Mouse (Mus musculus): Measurements from ENCODE around the gene Depdc1b. TPM values are rescaled to one million over a fixed set of nuclear protein-coding genes. Genes with fewer than 3 reads are reported as not detected.

Depdc1b gene
- polyA plus RNA-seq (2012; fragmentation: generic; extraction: Trizol) = 7.8 TPM
- long read RNA-seq, experiment 1, transcript Depdc1b-201 (11 exons, 2,563 nt) = major isoform, 11 of 12 reads
- long read RNA-seq, experiment 1, partial matches to known transcripts = 0 of 12 reads
- long read RNA-seq, experiment 1, other reads (novel, unspliced or antisense) = 1 of 12 reads
- long read RNA-seq, experiment 2, transcript Depdc1b-201 (11 exons, 2,563 nt) = major isoform, 104 of 111 reads
- long read RNA-seq, experiment 2, partial matches to known transcripts = 0 of 111 reads
- long read RNA-seq, experiment 2, other reads (novel, unspliced or antisense) = 7 of 111 reads

- peak within 1 kb of the TSS; percentile 76 for H3ac ChIP-seq (ENCODE audit: control insufficient read depth, insufficient read length, low read depth)
- H3K27me3 ChIP-seq (ENCODE audit: control insufficient read depth, insufficient read depth, insufficient read length) = no peaks in the 10 kb centered on the region
- peaks cover 25% of the 10 kb centered on the region for H3K79me3 ChIP-seq (ENCODE audit: low read depth)
- peaks cover 46% of the 10 kb centered on the region for H3K79me2 ChIP-seq (ENCODE audit: control insufficient read depth, insufficient read depth)
- H3K36me3 ChIP-seq (ENCODE audit: control insufficient read depth, insufficient read depth) = no peaks in the 10 kb centered on the region
- peak within 1 kb of the TSS; percentile 74 for H3K4me3 ChIP-seq (ENCODE audit: insufficient read depth, poor library complexity, severe bottlenecking)
- TF ChIP-seq FOSL1 (IDR thresholded peaks at IDR 0.05; ENCODE audit: insufficient read depth, low read length, poor library complexity, severe bottlenecking) = no peak
- TF ChIP-seq CTCF (IDR thresholded peaks at IDR 0.05; ENCODE audit: control insufficient read depth, insufficient read depth, insufficient read length) = peak; percentile 82
- no peak for TF ChIP-seq MYOG (IDR thresholded peaks at IDR 0.05; ENCODE audit: control insufficient read depth, extremely low read depth, insufficient read length)
- TF ChIP-seq CEBPB (IDR thresholded peaks at IDR 0.05; ENCODE audit: low read depth) = no peak
- TF ChIP-seq USF1 (IDR thresholded peaks at IDR 0.05; ENCODE audit: low read depth) = peak; percentile 95
- TF ChIP-seq MAX (IDR thresholded peaks at IDR 0.05) = peak; percentile 45
Observed at GRCm38 (mm10) chr13:108315702-108316486, at the start of gene Depdc1b. Gene Depdc1b, plus strand, starts transcription at chr13:108316332.

- TF ChIP-seq FOSL1 (IDR thresholded peaks at IDR 0.05; ENCODE audit: insufficient read depth, low read length, poor library complexity, severe bottlenecking) = no peak
- no peak for TF ChIP-seq CEBPB (IDR thresholded peaks at IDR 0.05; ENCODE audit: low read depth)
- TF ChIP-seq CTCF (IDR thresholded peaks at IDR 0.05; ENCODE audit: control insufficient read depth, insufficient read depth, insufficient read length) = no peak
- TF ChIP-seq MYOG (IDR thresholded peaks at IDR 0.05; ENCODE audit: control insufficient read depth, extremely low read depth, insufficient read length) = no peak
- TF ChIP-seq USF1 (IDR thresholded peaks at IDR 0.05; ENCODE audit: low read depth) = no peak
- no peak for TF ChIP-seq MYOD1 (IDR thresholded peaks at IDR 0.05; ENCODE audit: control insufficient read depth, insufficient read length, low read depth)
- Histone ChIP-seq H3K36me3 (ENCODE audit: control insufficient read depth, insufficient read depth) (no peaks in the 10 kb centered on the region), H3K79me3 (ENCODE audit: low read depth) (no peaks in the 10 kb centered on the region), H3K4me3 (ENCODE audit: insufficient read depth, poor library complexity, severe bottlenecking) (no peak overlapping the region), H3K79me2 (ENCODE audit: control insufficient read depth, insufficient read depth) (no peaks in the 10 kb centered on the region), H3K27me3 (ENCODE audit: control insufficient read depth, insufficient read depth, insufficient read length) (no peaks in the 10 kb centered on the region), H3ac (ENCODE audit: control insufficient read depth, insufficient read length, low read depth) (no peak overlapping the region)
Observed at GRCm38 (mm10) chr13:108267841-108268634, 48.1 kb upstream of the Depdc1b start.

- H3K79me3 ChIP-seq (ENCODE audit: low read depth) = no peaks in the 10 kb centered on the region
- no peaks in the 10 kb centered on the region for H3K36me3 ChIP-seq (ENCODE audit: control insufficient read depth, insufficient read depth)
- H3K79me2 ChIP-seq (ENCODE audit: control insufficient read depth, insufficient read depth) = no peaks in the 10 kb centered on the region
- H3K27me3 ChIP-seq (ENCODE audit: control insufficient read depth, insufficient read depth, insufficient read length) = no peaks in the 10 kb centered on the region
- no peak for TF ChIP-seq FOSL1 (IDR thresholded peaks at IDR 0.05; ENCODE audit: insufficient read depth, low read length, poor library complexity, severe bottlenecking)
- no peak for TF ChIP-seq MYOG (IDR thresholded peaks at IDR 0.05; ENCODE audit: control insufficient read depth, extremely low read depth, insufficient read length)
- TF ChIP-seq CEBPB (IDR thresholded peaks at IDR 0.05; ENCODE audit: low read depth) = no peak
- TF ChIP-seq CTCF (IDR thresholded peaks at IDR 0.05; ENCODE audit: control insufficient read depth, insufficient read depth, insufficient read length) = no peak
- TF ChIP-seq MAX (IDR thresholded peaks at IDR 0.05) = no peak
- no peak for TF ChIP-seq USF1 (IDR thresholded peaks at IDR 0.05; ENCODE audit: low read depth)
- H3ac ChIP-seq (ENCODE audit: control insufficient read depth, insufficient read length, low read depth) = no peak overlapping the region
- no peak overlapping the region for H3K4me3 ChIP-seq (ENCODE audit: insufficient read depth, poor library complexity, severe bottlenecking)
Observed at GRCm38 (mm10) chr13:108271458-108272148, 44.5 kb upstream of the Depdc1b start.

- H3K79me3 ChIP-seq (ENCODE audit: low read depth) = no peaks in the 10 kb centered on the region
- no peaks in the 10 kb centered on the region for H3K27me3 ChIP-seq (ENCODE audit: control insufficient read depth, insufficient read depth, insufficient read length)
- no peak overlapping the region for H3ac ChIP-seq (ENCODE audit: control insufficient read depth, insufficient read length, low read depth)
- no peaks in the 10 kb centered on the region for H3K36me3 ChIP-seq (ENCODE audit: control insufficient read depth, insufficient read depth)
- no peak overlapping the region for H3K4me3 ChIP-seq (ENCODE audit: insufficient read depth, poor library complexity, severe bottlenecking)
- TF ChIP-seq CEBPB (IDR thresholded peaks at IDR 0.05; ENCODE audit: low read depth) (no peak), CTCF (IDR thresholded peaks at IDR 0.05; ENCODE audit: control insufficient read depth, insufficient read depth, insufficient read length) (no peak), MYOG (IDR thresholded peaks at IDR 0.05; ENCODE audit: control insufficient read depth, extremely low read depth, insufficient read length) (no peak)
- H3K79me2 ChIP-seq (ENCODE audit: control insufficient read depth, insufficient read depth) = no peaks in the 10 kb centered on the region
Observed at GRCm38 (mm10) chr13:108272332-108272731, 43.8 kb upstream of the Depdc1b start.

DNA sequence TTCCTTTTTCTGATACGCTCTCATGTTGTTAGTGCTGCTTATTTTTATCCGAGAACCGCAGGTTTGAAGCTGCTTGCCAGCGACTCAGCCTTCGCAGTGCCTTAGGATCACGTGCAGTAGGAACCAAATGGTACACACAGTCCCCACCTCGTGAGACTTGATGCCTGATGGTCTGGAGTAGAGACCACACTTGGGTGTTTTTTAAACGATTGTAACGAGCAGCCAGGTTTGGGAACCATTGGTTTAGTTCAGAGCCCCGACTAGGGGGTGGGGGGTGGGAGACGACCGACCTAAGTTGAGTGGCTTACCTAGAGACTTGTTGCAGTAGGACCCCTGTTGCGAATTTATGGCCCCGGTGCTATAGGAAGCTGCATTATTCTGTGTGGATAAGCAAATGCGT lies 43.1 kb upstream of the Depdc1b start:
- Histone ChIP-seq H3K79me2 (ENCODE audit: control insufficient read depth, insufficient read depth) (no peaks in the 10 kb centered on the region), H3K79me3 (ENCODE audit: low read depth) (no peaks in the 10 kb centered on the region), H3K4me3 (ENCODE audit: insufficient read depth, poor library complexity, severe bottlenecking) (no peak overlapping the region), H3K36me3 (ENCODE audit: control insufficient read depth, insufficient read depth) (no peaks in the 10 kb centered on the region), H3ac (ENCODE audit: control insufficient read depth, insufficient read length, low read depth) (no peak overlapping the region), H3K27me3 (ENCODE audit: control insufficient read depth, insufficient read depth, insufficient read length) (no peaks in the 10 kb centered on the region)
- no peak for TF ChIP-seq MAX (IDR thresholded peaks at IDR 0.05)
- no peak for TF ChIP-seq FOSL1 (IDR thresholded peaks at IDR 0.05; ENCODE audit: insufficient read depth, low read length, poor library complexity, severe bottlenecking)
- TF ChIP-seq MYOD1 (IDR thresholded peaks at IDR 0.05; ENCODE audit: control insufficient read depth, insufficient read length, low read depth) = no peak
- TF ChIP-seq MYOG (IDR thresholded peaks at IDR 0.05; ENCODE audit: control insufficient read depth, extremely low read depth, insufficient read length) = no peak
- TF ChIP-seq CEBPB (IDR thresholded peaks at IDR 0.05; ENCODE audit: low read depth) = no peak
- no peak for TF ChIP-seq CTCF (IDR thresholded peaks at IDR 0.05; ENCODE audit: control insufficient read depth, insufficient read depth, insufficient read length)
- no peak for TF ChIP-seq USF1 (IDR thresholded peaks at IDR 0.05; ENCODE audit: low read depth)
